Mouse (Mus musculus): ENCODE measurements at regions not wholly inside any gene's neighbourhood (a gene's known extent, or its start where the extent isn't known, plus 50 kb on each side); places are given as distances from the start of the nearest gene placed in this dataset.

- Histone ChIP-seq H3K9me3 (ENCODE audit: low read length) (no peaks in the 10 kb centered on the region), H3K4me3 (replicated peaks; ENCODE audit: low read length) (no peak overlapping the region), H3K36me3 (ENCODE audit: insufficient read depth, low read length) (no peaks in the 10 kb centered on the region), H3K27me3 (ENCODE audit: insufficient read depth, low read length) (no peaks in the 10 kb centered on the region), H3K4me1 (replicated peaks; ENCODE audit: low read depth, low read length) (no peaks in the 10 kb centered on the region)
- TF ChIP-seq NANOG (IDR thresholded peaks at IDR 0.05; ENCODE audit: borderline replicate concordance, low read length) (no peak), CTCF (conservative IDR thresholded peaks at IDR 0.05; ENCODE audit: low read length) (no peak), POU5F1 (IDR thresholded peaks at IDR 0.05; ENCODE audit: borderline replicate concordance, low read length) (no peak)
These were observed 296.9 kb downstream of the Adra2a start for GRCm38 (mm10) chr19:54340778-54341291.

- Histone ChIP-seq H3K4me3 (replicated peaks; ENCODE audit: low read length) (no peak overlapping the region), H3K27me3 (ENCODE audit: insufficient read depth, low read length) (no peaks in the 10 kb centered on the region), H3K36me3 (ENCODE audit: insufficient read depth, low read length) (no peaks in the 10 kb centered on the region), H3K4me1 (replicated peaks; ENCODE audit: low read depth, low read length) (no peaks in the 10 kb centered on the region), H3K9me3 (ENCODE audit: low read length) (no peaks in the 10 kb centered on the region)
- TF ChIP-seq POU5F1 (IDR thresholded peaks at IDR 0.05; ENCODE audit: borderline replicate concordance, low read length): no peak
- no peak for TF ChIP-seq CTCF (conservative IDR thresholded peaks at IDR 0.05; ENCODE audit: low read length)
- no peak for TF ChIP-seq NANOG (IDR thresholded peaks at IDR 0.05; ENCODE audit: borderline replicate concordance, low read length)
These were observed 315.8 kb downstream of the Adra2a start for GRCm38 (mm10) chr19:54359731-54360130.

- Histone ChIP-seq H3K27me3 (ENCODE audit: insufficient read depth, low read length) (no peaks in the 10 kb centered on the region), H3K36me3 (ENCODE audit: insufficient read depth, low read length) (no peaks in the 10 kb centered on the region), H3K9me3 (ENCODE audit: low read length) (no peaks in the 10 kb centered on the region), H3K4me3 (replicated peaks; ENCODE audit: low read length) (no peak overlapping the region), H3K4me1 (replicated peaks; ENCODE audit: low read depth, low read length) (no peaks in the 10 kb centered on the region)
- TF ChIP-seq POU5F1 (IDR thresholded peaks at IDR 0.05; ENCODE audit: borderline replicate concordance, low read length): no peak
- TF ChIP-seq NANOG (IDR thresholded peaks at IDR 0.05; ENCODE audit: borderline replicate concordance, low read length): no peak
- no peak for TF ChIP-seq CTCF (conservative IDR thresholded peaks at IDR 0.05; ENCODE audit: low read length)
These were observed 316.7 kb downstream of the Adra2a start for GRCm38 (mm10) chr19:54360660-54361059.

- Histone ChIP-seq H3K36me3 (ENCODE audit: insufficient read depth, low read length) (no peaks in the 10 kb centered on the region), H3K27me3 (ENCODE audit: insufficient read depth, low read length) (no peaks in the 10 kb centered on the region), H3K4me1 (replicated peaks; ENCODE audit: low read depth, low read length) (no peaks in the 10 kb centered on the region), H3K4me3 (replicated peaks; ENCODE audit: low read length) (no peak overlapping the region), H3K9me3 (ENCODE audit: low read length) (no peaks in the 10 kb centered on the region)
- TF ChIP-seq NANOG (IDR thresholded peaks at IDR 0.05; ENCODE audit: borderline replicate concordance, low read length) (no peak), CTCF (conservative IDR thresholded peaks at IDR 0.05; ENCODE audit: low read length) (no peak), POU5F1 (IDR thresholded peaks at IDR 0.05; ENCODE audit: borderline replicate concordance, low read length) (no peak)
These were observed 341.1 kb downstream of the Adra2a start for GRCm38 (mm10) chr19:54385101-54385500.

GRCm38 (mm10) chr19:54391406-54391805 is 347.5 kb downstream of the Adra2a start:
- Histone ChIP-seq H3K4me3 (replicated peaks; ENCODE audit: low read length) (no peak overlapping the region), H3K4me1 (replicated peaks; ENCODE audit: low read depth, low read length) (no peaks in the 10 kb centered on the region), H3K9me3 (ENCODE audit: low read length) (no peaks in the 10 kb centered on the region), H3K27me3 (ENCODE audit: insufficient read depth, low read length) (no peaks in the 10 kb centered on the region), H3K36me3 (ENCODE audit: insufficient read depth, low read length) (no peaks in the 10 kb centered on the region)
- no peak for TF ChIP-seq POU5F1 (IDR thresholded peaks at IDR 0.05; ENCODE audit: borderline replicate concordance, low read length)
- no peak for TF ChIP-seq NANOG (IDR thresholded peaks at IDR 0.05; ENCODE audit: borderline replicate concordance, low read length)
- no peak for TF ChIP-seq CTCF (conservative IDR thresholded peaks at IDR 0.05; ENCODE audit: low read length)

GRCm38 (mm10) chr19:54399651-54400050 is 355.7 kb downstream of the Adra2a start:
- Histone ChIP-seq H3K4me3 (replicated peaks; ENCODE audit: low read length) (no peak overlapping the region), H3K36me3 (ENCODE audit: insufficient read depth, low read length) (no peaks in the 10 kb centered on the region), H3K4me1 (replicated peaks; ENCODE audit: low read depth, low read length) (no peaks in the 10 kb centered on the region), H3K27me3 (ENCODE audit: insufficient read depth, low read length) (no peaks in the 10 kb centered on the region), H3K9me3 (ENCODE audit: low read length) (no peaks in the 10 kb centered on the region)
- TF ChIP-seq CTCF (conservative IDR thresholded peaks at IDR 0.05; ENCODE audit: low read length): no peak
- no peak for TF ChIP-seq NANOG (IDR thresholded peaks at IDR 0.05; ENCODE audit: borderline replicate concordance, low read length)
- TF ChIP-seq POU5F1 (IDR thresholded peaks at IDR 0.05; ENCODE audit: borderline replicate concordance, low read length): no peak

GRCm38 (mm10) chr19:54407904-54408303 is 364.0 kb downstream of the Adra2a start:
- no peaks in the 10 kb centered on the region for H3K4me1 ChIP-seq (replicated peaks; ENCODE audit: low read depth, low read length)
- TF ChIP-seq POU5F1 (IDR thresholded peaks at IDR 0.05; ENCODE audit: borderline replicate concordance, low read length): no peak
- TF ChIP-seq CTCF (conservative IDR thresholded peaks at IDR 0.05; ENCODE audit: low read length): no peak
- no peak for TF ChIP-seq NANOG (IDR thresholded peaks at IDR 0.05; ENCODE audit: borderline replicate concordance, low read length)
- no peak overlapping the region for H3K4me3 ChIP-seq (replicated peaks; ENCODE audit: low read length)
- H3K9me3 ChIP-seq (ENCODE audit: low read length): no peaks in the 10 kb centered on the region
- no peaks in the 10 kb centered on the region for H3K36me3 ChIP-seq (ENCODE audit: insufficient read depth, low read length)
- no peaks in the 10 kb centered on the region for H3K27me3 ChIP-seq (ENCODE audit: insufficient read depth, low read length)

GRCm38 (mm10) chr19:54429062-54429461 is 385.1 kb downstream of the Adra2a start:
- no peaks in the 10 kb centered on the region for H3K27me3 ChIP-seq (ENCODE audit: insufficient read depth, low read length)
- H3K4me3 ChIP-seq (replicated peaks; ENCODE audit: low read length): no peak overlapping the region
- no peaks in the 10 kb centered on the region for H3K36me3 ChIP-seq (ENCODE audit: insufficient read depth, low read length)
- TF ChIP-seq POU5F1 (IDR thresholded peaks at IDR 0.05; ENCODE audit: borderline replicate concordance, low read length) (no peak), NANOG (IDR thresholded peaks at IDR 0.05; ENCODE audit: borderline replicate concordance, low read length) (no peak), CTCF (conservative IDR thresholded peaks at IDR 0.05; ENCODE audit: low read length) (no peak)
- peaks cover 15% of the 10 kb centered on the region for H3K9me3 ChIP-seq (ENCODE audit: low read length)
- no peaks in the 10 kb centered on the region for H3K4me1 ChIP-seq (replicated peaks; ENCODE audit: low read depth, low read length)

GRCm38 (mm10) chr19:54440713-54441112 is 396.8 kb downstream of the Adra2a start:
- Histone ChIP-seq H3K27me3 (ENCODE audit: insufficient read depth, low read length) (no peaks in the 10 kb centered on the region), H3K9me3 (ENCODE audit: low read length) (no peaks in the 10 kb centered on the region), H3K4me3 (replicated peaks; ENCODE audit: low read length) (no peak overlapping the region), H3K4me1 (replicated peaks; ENCODE audit: low read depth, low read length) (no peaks in the 10 kb centered on the region), H3K36me3 (ENCODE audit: insufficient read depth, low read length) (no peaks in the 10 kb centered on the region)
- TF ChIP-seq NANOG (IDR thresholded peaks at IDR 0.05; ENCODE audit: borderline replicate concordance, low read length) (no peak), CTCF (conservative IDR thresholded peaks at IDR 0.05; ENCODE audit: low read length) (no peak), POU5F1 (IDR thresholded peaks at IDR 0.05; ENCODE audit: borderline replicate concordance, low read length) (no peak)
